Mouse (Mus musculus) G1E (cell line): Measurements from ENCODE around the gene Slc9a4. TPM values are rescaled to one million over a fixed set of nuclear protein-coding genes. Genes with fewer than 3 reads are reported as not detected.

Experiments used
- ATAC-seq: 2 replicates; pipeline ENCODE4 v1.8.0; 2016; ENCODE audit warnings: mild to moderate bottlenecking; ENCODE audit not compliant: insufficient number of reproducible peaks, poor library complexity, low FRiP score, severe bottlenecking; ENCODE audit errors: extremely low read depth
- DNase-seq: peaks from one replicate; pipeline ENCODE4 v3.0.0; 2012; ENCODE audit warnings: low spot score
- H3K27me3 ChIP-seq: 2 replicates; pipeline ENCODE4 v1.6.1; 2012; ENCODE audit warnings: mild to moderate bottlenecking, low read length, inconsistent platforms; ENCODE audit not compliant: insufficient read depth
- H3K36me3 ChIP-seq: replicated peaks from 2 replicates; pipeline ENCODE3; 2012; ENCODE audit warnings: mild to moderate bottlenecking, inconsistent platforms
- H3K4me1 ChIP-seq: 2 replicates; pipeline ENCODE4 v1.6.1; 2012; ENCODE audit warnings: low read depth, low read length, inconsistent platforms, mixed read lengths; ENCODE audit not compliant: insufficient read depth
- H3K4me3 ChIP-seq: 2 replicates; pipeline ENCODE4 v1.5.1; 2012; ENCODE audit warnings: low read depth, mild to moderate bottlenecking, inconsistent platforms, low read length, moderate library complexity, mixed read lengths
- H3K9me3 ChIP-seq: replicated peaks from 2 replicates; pipeline ENCODE4 v1.6.1; 2012; ENCODE audit warnings: inconsistent platforms
- CTCF ChIP-seq: IDR thresholded peaks from 2 replicates; pipeline ENCODE4 v1.5.1; 2012; ENCODE audit warnings: low read depth, low read length, inconsistent platforms, mixed read lengths
- GATA1 ChIP-seq: IDR thresholded peaks from 2 replicates; pipeline ENCODE4 v1.6.1; 2012; ENCODE audit warnings: borderline replicate concordance, low read length, inconsistent platforms, mixed read lengths
- GATA2 ChIP-seq: IDR thresholded peaks from 2 replicates; pipeline ENCODE4 v1.6.1; 2012; ENCODE audit warnings: low read depth, low read length, inconsistent platforms, borderline replicate concordance
- POLR2AphosphoS5 ChIP-seq: IDR thresholded peaks from 2 replicates; pipeline ENCODE4 v1.6.1; 2012; ENCODE audit warnings: low read depth, low read length, inconsistent platforms; ENCODE audit not compliant: insufficient replicate concordance
- TAL1 ChIP-seq: conservative IDR thresholded peaks from 2 replicates; pipeline ENCODE4 v1.6.1; 2012; ENCODE audit warnings: low read depth, low read length, inconsistent platforms, mixed read lengths
- polyA plus RNA-seq: library from polyadenylated mRNA; stranded (reverse); fragments of >175 nt; gene quantifications from 2 replicates; pipeline ENCODE4 v1.2.3, GENCODE M21; 2012
- total RNA-seq, 2 experiments: library from RNA; stranded (forward) in 1 of 2; stranded (reverse) in 1 of 2; fragments of 200-1000 nt in 1 of 2; fragments of >200 nt in 1 of 2; fragmentation: Nextera tagmentation in 1 of 2; gene quantifications; 2 replicates each; pipeline ENCODE4 v1.2.3; 2014 to 2017

Slc9a4 gene
- total RNA-seq (2014; fragmentation: Nextera tagmentation) (not detected in 2 replicates), total RNA-seq (2017) (0.17 TPM in 1 of 2 replicates, not detected in the other), polyA plus RNA-seq (not detected in 2 replicates)

DNA sequence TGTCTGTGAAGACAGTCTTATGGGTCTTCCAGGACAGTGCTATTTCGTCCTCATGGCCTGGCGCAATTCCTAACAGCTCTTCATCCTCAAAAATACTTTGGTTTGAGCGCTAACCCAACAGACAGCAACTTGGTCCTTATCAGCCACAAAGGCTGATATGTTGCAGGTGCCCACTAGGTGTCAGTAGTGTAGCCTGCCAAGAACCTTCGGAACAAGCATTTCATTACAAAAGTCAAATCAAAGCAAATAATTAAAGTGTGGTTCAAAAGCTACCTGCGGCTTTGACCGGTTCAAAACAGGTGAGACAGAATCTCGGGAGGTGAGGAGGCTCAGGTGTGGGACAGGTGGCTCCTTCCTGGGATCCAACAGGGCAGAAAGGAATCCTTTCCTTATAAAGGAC lies at the start of gene Slc9a4:
Gene Slc9a4 (plus strand): TSS at position 298 of the 400 bp plus-strand sequence.
- H3K9me3 ChIP-seq, result no peaks in the 10 kb centered on the region
- H3K4me1 ChIP-seq, result no peaks in the 10 kb centered on the region
- TF ChIP-seq TAL1, result no peak
- TF ChIP-seq CTCF, result peak; percentile 36; the same call in 1 of the 2 replicates
- H3K27me3 ChIP-seq, result no peaks in the 10 kb centered on the region
- no peak within 1 kb of the TSS for H3K4me3 ChIP-seq
- no peak for ATAC-seq
- no peak for DNase-seq
- H3K36me3 ChIP-seq, result no peaks in the 10 kb centered on the region

DNA sequence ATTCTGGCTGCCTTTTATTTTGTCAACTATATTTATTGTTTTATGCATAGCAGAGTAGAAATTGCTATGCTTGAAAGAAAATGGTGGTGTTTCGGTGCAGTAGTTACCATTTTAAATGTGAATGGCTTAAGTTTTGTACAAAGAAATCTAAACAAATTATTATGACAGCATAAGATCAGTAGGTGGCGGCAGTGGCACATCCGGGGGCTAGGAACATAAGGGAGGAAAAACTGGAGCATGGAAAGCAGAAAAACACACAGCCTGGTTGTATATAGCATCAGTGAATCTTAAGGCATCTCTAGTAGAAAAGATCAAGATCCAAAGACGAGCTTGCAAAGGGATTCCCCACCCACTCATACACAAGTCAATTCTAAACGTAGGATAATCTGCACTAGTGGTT lies 42.3 kb upstream of the Slc9a4 start:
- TF ChIP-seq GATA1 (no peak), TAL1 (no peak), POLR2AphosphoS5 (no peak), GATA2 (no peak)
- peaks cover 32% of the 10 kb centered on the region for H3K27me3 ChIP-seq
- H3K36me3 ChIP-seq, result no peaks in the 10 kb centered on the region
- H3K4me3 ChIP-seq, result no peak overlapping the region
- no peak for DNase-seq
- no peaks in the 10 kb centered on the region for H3K4me1 ChIP-seq
- no peaks in the 10 kb centered on the region for H3K9me3 ChIP-seq
- ATAC-seq, result no peak

DNA sequence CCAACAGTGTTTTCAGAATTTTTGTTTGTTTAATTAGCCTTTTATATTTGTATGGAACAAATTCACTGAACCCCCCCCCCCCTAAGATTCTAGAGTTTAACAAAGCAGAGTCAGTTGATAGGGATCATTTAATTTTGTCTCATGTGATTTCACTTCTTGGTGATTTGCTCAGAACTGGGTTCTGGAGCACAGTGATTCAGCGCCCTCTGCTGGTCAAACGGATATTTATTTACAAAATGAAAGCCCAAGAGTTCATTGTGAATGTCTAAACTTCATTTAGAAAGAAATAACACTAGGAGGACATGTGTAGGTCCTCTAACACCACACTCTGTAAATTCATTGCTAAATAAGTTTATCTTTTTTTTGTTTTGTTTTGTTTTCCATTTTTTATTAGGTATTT lies 35.2 kb upstream of the Slc9a4 start:
- DNase-seq, result peak; percentile 11
- no peak for ATAC-seq

DNA sequence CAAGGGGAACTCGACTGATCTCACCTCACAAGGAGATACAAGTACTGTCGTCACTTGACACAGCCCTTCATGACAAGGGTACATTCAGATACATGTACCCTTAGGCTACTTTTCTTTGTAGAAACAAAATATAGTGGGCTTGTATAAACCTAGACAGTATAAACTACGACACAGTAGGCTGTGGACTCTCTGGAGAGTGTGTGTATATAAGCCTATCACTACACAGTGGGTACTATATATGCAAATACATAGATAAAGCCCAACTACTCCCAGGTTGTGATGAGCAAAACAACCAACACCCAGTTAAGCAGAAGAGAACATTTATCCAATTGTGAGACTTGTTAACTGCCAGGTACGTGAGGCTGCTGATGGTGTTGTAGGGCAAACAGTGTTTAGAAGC lies 33.2 kb upstream of the Slc9a4 start:
- H3K9me3 ChIP-seq, result no peaks in the 10 kb centered on the region
- no peak overlapping the region for H3K4me3 ChIP-seq
- ATAC-seq, result no peak
- TF ChIP-seq POLR2AphosphoS5, result no peak
- TF ChIP-seq TAL1, result no peak
- no peak for TF ChIP-seq CTCF
- TF ChIP-seq GATA2, result no peak
- no peak for TF ChIP-seq GATA1
- peaks cover 7% of the 10 kb centered on the region; the same call in 1 of the 2 replicates for H3K4me1 ChIP-seq
- peaks cover 28% of the 10 kb centered on the region for H3K27me3 ChIP-seq
- DNase-seq, result no peak
- no peaks in the 10 kb centered on the region for H3K36me3 ChIP-seq

More for the DNA sequence above, 35.2 kb upstream of the Slc9a4 start:
- Histone ChIP-seq H3K9me3 (no peaks in the 10 kb centered on the region), H3K27me3 (peaks cover 31% of the 10 kb centered on the region), H3K36me3 (no peaks in the 10 kb centered on the region), H3K4me3 (no peak overlapping the region), H3K4me1 (peaks cover 7% of the 10 kb centered on the region; the same call in 1 of the 2 replicates)
- TF ChIP-seq CTCF (peak; percentile 58; the same call in 1 of the 2 replicates), GATA2 (no peak)

DNA sequence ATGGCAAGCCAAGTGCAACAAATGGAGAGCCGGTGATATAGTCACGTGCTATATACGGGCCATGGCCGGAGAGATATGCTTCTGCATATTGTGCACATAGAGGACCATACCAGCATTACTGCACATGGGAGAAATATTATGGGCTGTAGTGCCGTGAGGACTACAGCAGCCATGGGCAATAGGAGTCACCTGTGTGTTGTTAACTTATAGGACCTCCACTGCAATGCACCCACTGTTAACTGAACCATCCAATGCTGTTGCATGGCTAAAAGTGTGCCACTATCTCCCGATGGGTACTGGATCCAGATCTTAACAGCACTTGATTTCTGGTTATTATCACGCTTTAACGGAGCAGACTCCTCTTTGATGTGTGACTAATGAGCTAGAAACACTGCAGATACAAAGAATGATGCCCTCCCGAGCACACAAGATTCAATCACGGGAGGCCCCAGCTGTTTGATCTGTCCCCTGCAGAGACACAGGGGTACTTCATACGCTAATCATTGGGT lies 32.8 kb upstream of the Slc9a4 start:
- peaks cover 7% of the 10 kb centered on the region; the same call in 1 of the 2 replicates for H3K4me1 ChIP-seq
- no peak overlapping the region for H3K4me3 ChIP-seq
- DNase-seq (no peak), ATAC-seq (no peak)
- H3K9me3 ChIP-seq, result no peaks in the 10 kb centered on the region
- TF ChIP-seq GATA2, result no peak
- TF ChIP-seq CTCF, result no peak
- TF ChIP-seq GATA1, result no peak
- no peak for TF ChIP-seq POLR2AphosphoS5
- H3K27me3 ChIP-seq, result peaks cover 24% of the 10 kb centered on the region
- H3K36me3 ChIP-seq, result no peaks in the 10 kb centered on the region

DNA sequence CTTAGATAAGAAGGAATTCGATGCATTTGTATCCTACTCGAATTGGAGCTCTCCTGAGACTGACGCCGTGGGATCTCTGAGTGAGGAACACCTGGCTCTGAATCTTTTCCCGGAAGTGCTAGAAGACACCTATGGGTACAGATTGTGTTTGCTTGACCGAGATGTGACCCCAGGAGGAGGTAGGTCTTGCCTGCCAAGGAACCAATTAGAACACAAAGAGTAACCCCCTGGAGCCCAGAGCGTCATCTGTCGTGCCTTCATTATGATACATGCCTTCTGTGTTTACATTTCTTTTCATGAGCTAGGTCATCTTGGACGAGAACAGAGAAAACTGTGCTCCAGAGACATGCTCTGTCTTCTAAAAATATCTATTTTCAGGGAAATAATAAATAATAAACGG lies 32.1 kb upstream of the Slc9a4 start:
- Histone ChIP-seq H3K4me1 (peaks cover 6% of the 10 kb centered on the region; the same call in 1 of the 2 replicates), H3K27me3 (peaks cover 17% of the 10 kb centered on the region; the same call in 1 of the 2 replicates), H3K4me3 (no peak overlapping the region), H3K9me3 (no peaks in the 10 kb centered on the region), H3K36me3 (no peaks in the 10 kb centered on the region)
- ATAC-seq, result no peak
- DNase-seq, result no peak
- no peak for TF ChIP-seq GATA2
- no peak for TF ChIP-seq CTCF
- no peak for TF ChIP-seq TAL1
- no peak for TF ChIP-seq POLR2AphosphoS5
- TF ChIP-seq GATA1, result no peak

DNA sequence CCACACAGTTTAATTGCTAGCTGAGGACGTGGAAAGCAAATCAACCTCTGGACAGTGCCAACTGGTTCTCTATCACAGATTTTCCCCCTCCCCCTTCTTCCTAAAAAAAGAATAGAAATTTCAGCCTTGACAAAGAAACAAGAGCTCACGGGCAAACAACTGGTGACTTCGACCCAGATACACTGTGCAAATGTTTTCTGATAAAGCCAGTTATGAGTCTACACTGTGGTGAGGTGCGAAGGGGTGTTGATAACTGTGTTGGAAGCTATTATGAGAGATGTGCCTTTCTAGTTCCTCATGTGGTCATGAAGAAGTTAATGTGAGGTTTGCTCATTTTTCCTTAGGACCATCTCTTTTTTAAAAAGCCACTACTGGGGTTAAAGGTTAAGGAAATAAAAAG lies 10.5 kb upstream of the Slc9a4 start:
- peaks cover 8% of the 10 kb centered on the region for H3K27me3 ChIP-seq
- H3K9me3 ChIP-seq, result no peaks in the 10 kb centered on the region
- ATAC-seq (no peak), DNase-seq (no peak)
- no peaks in the 10 kb centered on the region for H3K36me3 ChIP-seq
- no peaks in the 10 kb centered on the region for H3K4me1 ChIP-seq
- no peak for TF ChIP-seq GATA1
- no peak for TF ChIP-seq GATA2
- TF ChIP-seq TAL1, result no peak
- no peak for TF ChIP-seq POLR2AphosphoS5
- no peak for TF ChIP-seq CTCF
- H3K4me3 ChIP-seq, result no peak overlapping the region
